Mouse (Mus musculus) midbrain, embryonic 13.5 days (tissue): ENCODE results near the gene Slc15a4. TPM values are rescaled to one million over a fixed set of nuclear protein-coding genes. Genes with fewer than 3 reads are reported as not detected.

Source experiments
- ATAC-seq: fragments of 200-750 bp; cut with Nextera tagmentation; 2 replicates; pipeline ENCODE4 v1.8.0; 2017; ENCODE audit warnings: mild to moderate bottlenecking, moderate TSS enrichment, moderate library complexity
- H3K27ac ChIP-seq: fragments of 300-500 bp; sonication (generic); 2 replicates; pipeline ENCODE4 v1.5.1; 2015; ENCODE audit warnings: inconsistent platforms, mild to moderate bottlenecking, moderate library complexity
- H3K27me3 ChIP-seq: fragments of 300-500 bp; sonication (generic); 2 replicates; pipeline ENCODE4 v1.6.1; 2015; ENCODE audit warnings: mild to moderate bottlenecking, inconsistent platforms
- H3K36me3 ChIP-seq: fragments of 300-500 bp; sonication (generic); 2 replicates; pipeline ENCODE4 v1.6.1; 2015; ENCODE audit warnings: mild to moderate bottlenecking, inconsistent platforms
- H3K4me1 ChIP-seq: fragments of 300-500 bp; sonication (generic); replicated peaks from 2 replicates; pipeline ENCODE4 v1.6.1; 2015; ENCODE audit warnings: inconsistent platforms
- H3K4me2 ChIP-seq: fragments of 300-500 bp; sonication (generic); replicated peaks from 2 replicates; pipeline ENCODE4 v1.6.1; 2015; ENCODE audit warnings: moderate library complexity, mild to moderate bottlenecking, inconsistent platforms
- H3K4me3 ChIP-seq: fragments of 300-500 bp; sonication (generic); replicated peaks from 2 replicates; pipeline ENCODE4 v1.5.1; 2015; ENCODE audit warnings: mild to moderate bottlenecking, inconsistent platforms
- H3K9ac ChIP-seq: fragments of 300-500 bp; sonication (generic); replicated peaks from 2 replicates; pipeline ENCODE4 v1.6.1; 2015; ENCODE audit warnings: mild to moderate bottlenecking, inconsistent platforms
- H3K9me3 ChIP-seq: fragments of 300-500 bp; sonication (generic); 2 replicates; pipeline ENCODE4 v1.6.1; 2016; ENCODE audit warnings: mild to moderate bottlenecking, inconsistent platforms
- WGBS: fragments of 180-500 bp; shearing (Covaris S2); methylation state at CpG from one replicate; pipeline ENCODE4 v1.1.7; 2015; 5-methylcytosine and 5-hydroxymethylcytosine counted together
- polyA plus RNA-seq: library from polyadenylated mRNA; unstranded; fragments of >200 nt; fragmentation: Nextera tagmentation; extraction: Ambion mirVana; gene quantifications from 2 replicates; pipeline ENCODE4 v1.2.1, GENCODE M21; 2015

The Slc15a4 gene
- polyA plus RNA-seq, 1 experiment from 2014 or later = 24.4 TPM

GRCm38 (mm10) chr5:127640359-127640758, 7.7 kb upstream of the Slc15a4 start:
- Histone ChIP-seq H3K4me1 (no peaks in the 10 kb centered on the region), H3K27ac (no peak overlapping the region), H3K27me3 (no peaks in the 10 kb centered on the region), H3K9me3 (peaks cover 6% of the 10 kb centered on the region; the same call in 1 of the 2 replicates), H3K4me2 (no peak overlapping the region), H3K4me3 (no peak overlapping the region), H3K36me3 (peaks cover 6% of the 10 kb centered on the region; the same call in 1 of the 2 replicates), H3K9ac (no peak overlapping the region)
- no peak for ATAC-seq
- WGBS = 94% methylated on average over 3 of the region's 3 CpGs

GRCm38 (mm10) chr5:127639635-127640034, 6.9 kb upstream of the Slc15a4 start:
- no peaks in the 10 kb centered on the region for H3K27me3 ChIP-seq
- H3K27ac ChIP-seq = no peak overlapping the region
- no peak overlapping the region for H3K4me3 ChIP-seq
- no peak for ATAC-seq
- no peaks in the 10 kb centered on the region for H3K4me1 ChIP-seq
- no peak overlapping the region for H3K4me2 ChIP-seq
- peaks cover 3% of the 10 kb centered on the region; the same call in 1 of the 2 replicates for H3K36me3 ChIP-seq
- no peak overlapping the region for H3K9ac ChIP-seq
- 96% methylated on average over 13 of the region's 13 CpGs for WGBS
- H3K9me3 ChIP-seq = peaks cover 6% of the 10 kb centered on the region; the same call in 1 of the 2 replicates

- H3K4me1 ChIP-seq = no peaks in the 10 kb centered on the region
- WGBS = 88% methylated on average over 6 of the region's 6 CpGs
Observed at GRCm38 (mm10) chr5:127639067-127639605, 6.4 kb upstream of the Slc15a4 start.

GRCm38 (mm10) chr5:127638177-127638576, 5.5 kb upstream of the Slc15a4 start:
- Histone ChIP-seq H3K4me1 (0 out of 2 replicates have a peak, but pooled peaks cover 2% of the 10 kb centered on the region), H3K27ac (no peak overlapping the region), H3K4me3 (no peak overlapping the region), H3K9me3 (peaks cover 6% of the 10 kb centered on the region; the same call in 1 of the 2 replicates), H3K27me3 (no peaks in the 10 kb centered on the region), H3K9ac (no peak overlapping the region), H3K36me3 (peaks cover 3% of the 10 kb centered on the region; the same call in 1 of the 2 replicates), H3K4me2 (no peak overlapping the region)
- WGBS = 87% methylated on average over 2 of the region's 2 CpGs
- no peak for ATAC-seq

More at GRCm38 (mm10) chr5:127639067-127639605, 6.4 kb upstream of the Slc15a4 start:
- no peaks in the 10 kb centered on the region for H3K27me3 ChIP-seq
- H3K4me3 ChIP-seq = no peak overlapping the region
- no peak overlapping the region for H3K27ac ChIP-seq
- peaks cover 3% of the 10 kb centered on the region; the same call in 1 of the 2 replicates for H3K36me3 ChIP-seq
- peaks cover 6% of the 10 kb centered on the region; the same call in 1 of the 2 replicates for H3K9me3 ChIP-seq
- H3K9ac ChIP-seq = no peak overlapping the region
- ATAC-seq = no peak
- H3K4me2 ChIP-seq = no peak overlapping the region

GRCm38 (mm10) chr5:127637622-127638021, 4.9 kb upstream of the Slc15a4 start:
- Histone ChIP-seq H3K4me2 (no peak overlapping the region), H3K4me1 (0 out of 2 replicates have a peak, but pooled peaks cover 5% of the 10 kb centered on the region), H3K4me3 (no peak overlapping the region), H3K27me3 (no peaks in the 10 kb centered on the region), H3K9me3 (peaks cover 6% of the 10 kb centered on the region; the same call in 1 of the 2 replicates), H3K27ac (no peak overlapping the region), H3K9ac (no peak overlapping the region), H3K36me3 (peaks cover 3% of the 10 kb centered on the region; the same call in 1 of the 2 replicates)
- ATAC-seq = no peak
- 72% methylated on average over 4 of the region's 4 CpGs for WGBS

GRCm38 (mm10) chr5:127633666-127634065, 969 bp upstream of the Slc15a4 start:
- H3K27me3 ChIP-seq = peaks cover 10% of the 10 kb centered on the region; the same call in 1 of the 2 replicates
- no peak overlapping the region for H3K27ac ChIP-seq
- H3K36me3 ChIP-seq = no peaks in the 10 kb centered on the region
- no peak for ATAC-seq
- H3K4me2 ChIP-seq = peak overlapping the region; percentile 95; the same call in 1 of the 2 replicates
- no peak overlapping the region for H3K9ac ChIP-seq
- no peaks in the 10 kb centered on the region for H3K9me3 ChIP-seq
- no peak overlapping the region for H3K4me3 ChIP-seq
- H3K4me1 ChIP-seq = peaks cover 7% of the 10 kb centered on the region; the same call in 1 of the 2 replicates
- 91% methylated on average over 7 of the region's 7 CpGs for WGBS

GRCm38 (mm10) chr5:127633188-127633587, 491 bp upstream of the Slc15a4 start:
- Histone ChIP-seq H3K4me3 (peak overlapping the region; percentile 64), H3K4me2 (peak overlapping the region; percentile 95), H3K9ac (peak overlapping the region; percentile 86; the same call in 1 of the 2 replicates), H3K9me3 (no peaks in the 10 kb centered on the region), H3K27me3 (peaks cover 10% of the 10 kb centered on the region; the same call in 1 of the 2 replicates), H3K4me1 (peaks cover 7% of the 10 kb centered on the region; the same call in 1 of the 2 replicates), H3K36me3 (no peaks in the 10 kb centered on the region), H3K27ac (no peak overlapping the region)
- ATAC-seq = no peak
- 48% methylated on average over 4 of the region's 4 CpGs for WGBS

GRCm38 (mm10) chr5:127631671-127632070, 1.0 kb downstream of the Slc15a4 start:
- Histone ChIP-seq H3K27me3 (peaks cover 10% of the 10 kb centered on the region; the same call in 1 of the 2 replicates), H3K9ac (peak overlapping the region; percentile 86; the same call in 1 of the 2 replicates), H3K36me3 (no peaks in the 10 kb centered on the region), H3K9me3 (no peaks in the 10 kb centered on the region), H3K4me2 (peak overlapping the region; percentile 95), H3K4me3 (peak overlapping the region; percentile 64), H3K27ac (no peak overlapping the region), H3K4me1 (peaks cover 7% of the 10 kb centered on the region; the same call in 1 of the 2 replicates)
- ATAC-seq = peak; percentile 63
- WGBS = 17% methylated on average over 5 of the region's 5 CpGs

GRCm38 (mm10) chr5:127627242-127627641, 5.5 kb downstream of the Slc15a4 start:
- Histone ChIP-seq H3K4me2 (no peak overlapping the region), H3K27me3 (peaks cover 10% of the 10 kb centered on the region; the same call in 1 of the 2 replicates), H3K9ac (no peak overlapping the region), H3K4me1 (peaks cover 3% of the 10 kb centered on the region; the same call in 1 of the 2 replicates), H3K36me3 (no peaks in the 10 kb centered on the region), H3K4me3 (no peak overlapping the region), H3K9me3 (no peaks in the 10 kb centered on the region), H3K27ac (no peak overlapping the region)
- no peak for ATAC-seq
- WGBS = 90% methylated on average over 12 of the region's 12 CpGs

- Histone ChIP-seq H3K4me1 (no peaks in the 10 kb centered on the region), H3K4me3 (no peak overlapping the region), H3K9me3 (no peaks in the 10 kb centered on the region), H3K27me3 (no peaks in the 10 kb centered on the region), H3K4me2 (no peak overlapping the region), H3K27ac (no peak overlapping the region), H3K9ac (no peak overlapping the region), H3K36me3 (no peaks in the 10 kb centered on the region)
- WGBS = 82% methylated on average over 10 of the region's 10 CpGs
- ATAC-seq = no peak
Observed at GRCm38 (mm10) chr5:127624427-127625213, 8.1 kb downstream of the Slc15a4 start.

GRCm38 (mm10) chr5:127621108-127621507, 11.6 kb downstream of the Slc15a4 start:
- no peaks in the 10 kb centered on the region for H3K36me3 ChIP-seq
- no peak overlapping the region for H3K4me2 ChIP-seq
- H3K9ac ChIP-seq = no peak overlapping the region
- no peak overlapping the region for H3K4me3 ChIP-seq
- H3K27ac ChIP-seq = no peak overlapping the region
- H3K27me3 ChIP-seq = no peaks in the 10 kb centered on the region
- WGBS = 86% methylated on average over 10 of the region's 10 CpGs
- no peak for ATAC-seq
- H3K4me1 ChIP-seq = peaks cover 5% of the 10 kb centered on the region
- no peaks in the 10 kb centered on the region for H3K9me3 ChIP-seq

GRCm38 (mm10) chr5:127620371-127620770, 12.3 kb downstream of the Slc15a4 start:
- Histone ChIP-seq H3K36me3 (no peaks in the 10 kb centered on the region), H3K27ac (no peak overlapping the region), H3K4me1 (peaks cover 12% of the 10 kb centered on the region), H3K9ac (no peak overlapping the region), H3K4me3 (no peak overlapping the region), H3K27me3 (no peaks in the 10 kb centered on the region), H3K4me2 (no peak overlapping the region), H3K9me3 (no peaks in the 10 kb centered on the region)
- ATAC-seq = no peak
- 82% methylated on average over 8 of the region's 8 CpGs for WGBS
